Comparison of ENCODE assay signal across 33 mouse cellular contexts in the genomic region with DNA sequence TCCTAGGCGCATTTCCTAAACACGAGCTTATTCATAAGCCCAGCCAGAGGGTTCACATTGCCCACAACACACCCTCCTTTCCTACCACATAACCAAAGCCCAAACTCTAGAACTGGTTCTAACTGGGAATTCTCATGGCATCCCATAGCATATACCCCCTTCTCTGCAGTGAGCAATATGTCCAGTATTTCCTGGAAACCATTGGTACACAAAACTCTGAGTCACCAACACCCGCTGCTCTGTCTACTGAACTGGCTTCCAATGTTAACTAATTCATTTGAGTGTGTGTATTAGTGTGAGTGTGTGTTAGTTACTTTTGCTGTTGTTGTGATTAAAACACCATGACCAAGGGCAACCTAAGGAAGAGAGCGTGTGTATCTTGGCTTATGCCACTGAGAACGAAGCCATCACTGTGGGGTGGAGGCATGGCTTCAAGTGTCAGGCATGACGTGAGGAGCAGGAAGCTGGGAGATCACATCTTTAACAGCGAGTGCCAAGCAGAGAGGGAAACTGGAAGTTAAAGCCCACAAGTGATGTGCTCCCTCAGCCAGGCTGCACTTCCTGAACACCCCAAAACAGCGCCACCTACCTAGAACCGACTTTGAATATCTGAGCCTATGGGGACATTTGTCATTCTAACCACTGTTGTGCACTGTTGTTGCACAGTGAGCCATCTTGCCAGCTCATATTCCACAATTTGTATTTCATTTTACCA. TPM values are rescaled to one million over a fixed set of nuclear protein-coding genes. Genes with fewer than 3 reads are reported as not detected.
DNase-seq lines count a peak whose midpoint lies in the region; ATAC-seq and TF ChIP-seq lines count a peak whose summit lies in the region.
"Had no signal": no experiment of that assay in that cellular context is flagged by ENCODE, and none has a peak within 500 bp of the region (broad histone marks: within the 10 kb centered on the region; RNA-seq: fewer than 3 reads in every experiment).

No protein-coding gene starts in this region.

- no peak for TF ChIP-seq RAD21 in MEL (IDR thresholded peaks at IDR 0.05; ENCODE audit: low read depth, low read length)

- H3K79me2 ChIP-seq in MEL (ENCODE audit: control insufficient read depth, insufficient read depth, low read length, poor library complexity): no peaks in the 10 kb centered on the region

- no peak overlapping the region for H3K9ac ChIP-seq in midbrain, embryonic 11.5 days (ENCODE audit: low read length)
- no peak overlapping the region for H3K9ac ChIP-seq in MEL (ENCODE audit: control insufficient read depth, low read depth, low read length, poor library complexity, severe bottlenecking)
- no peak overlapping the region for H3K9ac ChIP-seq in stomach, postnatal 0 days (ENCODE audit: low read length)
- H3K9ac ChIP-seq: heart, embryonic 15.5 days; hindbrain, embryonic 14.5 days; lung, embryonic 15.5 days; midbrain, embryonic 13.5 days; neural tube, embryonic 13.5 days had no signal

- no peak for TF ChIP-seq POLR2A in MEL (IDR thresholded peaks at IDR 0.05; ENCODE audit: control insufficient read depth in 1 of 2, insufficient read depth in 1 of 2, low read depth in 1 of 2, low read length in 2 of 2, poor library complexity in 1 of 2)

- peak; percentile 65 for DNase-seq in midbrain, embryonic 11.5 days (ENCODE audit: low spot score, missing footprints)
- no peak for DNase-seq in midbrain, embryonic 10.5 days (ENCODE audit: low spot score)
- peak; percentile 51 for DNase-seq in MEL (ENCODE audit: low read depth, low spot score)
- DNase-seq in stomach, postnatal 0 days (ENCODE audit: low spot score): no peak
- DNase-seq in urinary bladder, adult 2 months (ENCODE audit: low spot score): no peak
- DNase-seq in neural tube, embryonic 10.5 days (ENCODE audit: extremely low spot score, low spot score): no peak
- no peak for DNase-seq in thymus, postnatal 14 days
- DNase-seq: adrenal gland, postnatal 10 days; cerebellum, adult 9-10 months; heart, postnatal 4 days; kidney, adult 2 months; kidney, postnatal 10 days; lung, postnatal 4 days; thymus, adult 18-20 months had no signal

- H3K36me3 ChIP-seq in midbrain, embryonic 11.5 days (ENCODE audit: control insufficient read depth, insufficient read depth, low read length): no peaks in the 10 kb centered on the region
- H3K36me3 ChIP-seq in midbrain, embryonic 10.5 days: no peaks in the 10 kb centered on the region
- peaks cover 0 to 3% of the 10 kb centered on the region in 2 experiments; a peak in 2 of 4 replicates for H3K36me3 ChIP-seq in MEL (ENCODE audit: control insufficient read depth in 1 of 2, insufficient read depth in 2 of 2, low read length in 2 of 2)
- no peaks in the 10 kb centered on the region for H3K36me3 ChIP-seq in megakaryocyte, embryonic 14.5 days (replicated peaks; ENCODE audit: low read length)
- H3K36me3 ChIP-seq in stomach, postnatal 0 days (ENCODE audit: control insufficient read depth, insufficient read depth, low read length): no peaks in the 10 kb centered on the region
- H3K36me3 ChIP-seq: G1E; heart, embryonic 15.5 days; lung, embryonic 15.5 days; midbrain, embryonic 13.5 days; neural tube, embryonic 13.5 days had no signal

- H3K4me2 ChIP-seq in midbrain, embryonic 11.5 days: no peak overlapping the region
- no peak overlapping the region for H3K4me2 ChIP-seq in stomach, postnatal 0 days (replicated peaks; ENCODE audit: low read depth)
- H3K4me2 ChIP-seq: heart, embryonic 15.5 days; hindbrain, embryonic 14.5 days; liver, embryonic 11.5 days; lung, embryonic 15.5 days; midbrain, embryonic 13.5 days; neural tube, embryonic 13.5 days had no signal

- no peaks in the 10 kb centered on the region for H3K4me1 ChIP-seq in midbrain, embryonic 11.5 days (ENCODE audit: control insufficient read depth, insufficient read depth, low read length)
- H3K4me1 ChIP-seq in midbrain, embryonic 10.5 days: peaks cover 14% of the 10 kb centered on the region
- peaks cover under 1 to 3% of the 10 kb centered on the region in 2 experiments; a peak in 3 of 4 replicates for H3K4me1 ChIP-seq in MEL (ENCODE audit: control insufficient read depth in 1 of 2, insufficient read depth in 2 of 2, low read length in 2 of 2)
- peaks cover 27% of the 10 kb centered on the region for H3K4me1 ChIP-seq in megakaryocyte, embryonic 14.5 days
- no peaks in the 10 kb centered on the region for H3K4me1 ChIP-seq in stomach, postnatal 0 days (replicated peaks; ENCODE audit: control insufficient read depth, insufficient read depth)
- H3K4me1 ChIP-seq: lung, embryonic 15.5 days; neural tube, embryonic 13.5 days had no signal

- H3K27me3 ChIP-seq in midbrain, embryonic 11.5 days (ENCODE audit: control insufficient read depth, insufficient read depth, low read length): no peaks in the 10 kb centered on the region
- peaks cover 12% of the 10 kb centered on the region; the same call in 1 of the 2 replicates for H3K27me3 ChIP-seq in midbrain, embryonic 10.5 days (ENCODE audit: low read depth, poor library complexity, severe bottlenecking)
- no peaks in the 10 kb centered on the region for H3K27me3 ChIP-seq in MEL (ENCODE audit: control insufficient read depth in 1 of 2, insufficient read depth in 2 of 2, low read length in 2 of 2)
- H3K27me3 ChIP-seq in megakaryocyte, embryonic 14.5 days (replicated peaks): peaks cover 22% of the 10 kb centered on the region
- no peaks in the 10 kb centered on the region for H3K27me3 ChIP-seq in stomach, postnatal 0 days (ENCODE audit: control insufficient read depth, insufficient read depth, low read length)
- H3K27me3 ChIP-seq: neural tube, embryonic 13.5 days had no signal

- no peaks in the 10 kb centered on the region for H3K9me3 ChIP-seq in midbrain, embryonic 11.5 days (ENCODE audit: control insufficient read depth, low read length)
- H3K9me3 ChIP-seq in midbrain, embryonic 10.5 days (replicated peaks): no peaks in the 10 kb centered on the region
- H3K9me3 ChIP-seq in MEL (replicated peaks; ENCODE audit: insufficient read depth, low read length): no peaks in the 10 kb centered on the region
- peaks cover 6% of the 10 kb centered on the region; the same call in 1 of the 2 replicates for H3K9me3 ChIP-seq in megakaryocyte, embryonic 14.5 days
- no peaks in the 10 kb centered on the region for H3K9me3 ChIP-seq in stomach, postnatal 0 days (ENCODE audit: control insufficient read depth, low read length)
- H3K9me3 ChIP-seq: G1E; heart, embryonic 15.5 days; lung, embryonic 15.5 days; midbrain, embryonic 13.5 days; neural tube, embryonic 13.5 days had no signal

- H3K4me3 ChIP-seq in midbrain, embryonic 11.5 days (ENCODE audit: low read depth, low read length): no peak overlapping the region
- no peak overlapping the region for H3K4me3 ChIP-seq in midbrain, embryonic 10.5 days
- no peak overlapping the region for H3K4me3 ChIP-seq in MEL (ENCODE audit: control insufficient read depth in 1 of 2, insufficient read depth in 1 of 2, low read depth in 2 of 2, low read length in 2 of 2)
- H3K4me3 ChIP-seq in megakaryocyte, embryonic 14.5 days (replicated peaks): peak overlapping the region; percentile 33
- H3K4me3 ChIP-seq in stomach, postnatal 0 days (ENCODE audit: low read depth, low read length): no peak overlapping the region
- H3K4me3 ChIP-seq: heart, embryonic 15.5 days; lung, embryonic 15.5 days; midbrain, embryonic 13.5 days; neural tube, embryonic 13.5 days had no signal

- no peak for ATAC-seq in midbrain, embryonic 11.5 days (ENCODE audit: low FRiP score)
- ATAC-seq in stomach, postnatal 0 days (ENCODE audit: low FRiP score, low TSS enrichment): peak; percentile 67
- ATAC-seq: activated CD4-positive, CD25-positive, alpha-beta regulatory T cell, adult 4 months; inflammation-experienced regulatory T-cells, adult 6 months; midbrain, embryonic 13.5 days had no signal

- 93% methylated on average over 9 of the region's 9 CpGs for WGBS in midbrain, embryonic 11.5 days
- WGBS in midbrain, embryonic 10.5 days: 93% methylated on average over 9 of the region's 9 CpGs
- 81% methylated on average over 9 of the region's 9 CpGs for WGBS in stomach, postnatal 0 days

- H3K27ac ChIP-seq in midbrain, embryonic 11.5 days (ENCODE audit: low read depth, low read length): no peak overlapping the region
- H3K27ac ChIP-seq in midbrain, embryonic 10.5 days (replicated peaks): no peak overlapping the region
- no peak overlapping the region for H3K27ac ChIP-seq in MEL (ENCODE audit: control insufficient read depth, low read depth, low read length)
- no peak overlapping the region for H3K27ac ChIP-seq in stomach, postnatal 0 days (replicated peaks)
- H3K27ac ChIP-seq: heart, embryonic 15.5 days; hindbrain, embryonic 14.5 days; lung, embryonic 15.5 days; midbrain, embryonic 13.5 days; neural tube, embryonic 13.5 days had no signal

- no peak for TF ChIP-seq EP300 in MEL (IDR thresholded peaks at IDR 0.05; ENCODE audit: low read depth in 1 of 2, low read length in 2 of 2)
- no peak for TF ChIP-seq EP300 in stomach, postnatal 0 days (optimal IDR thresholded peaks at IDR 0.05)

- peak; percentile 12 to 44 (median 21); a peak in 3 of 6 replicates for TF ChIP-seq CTCF in MEL (IDR thresholded peaks at IDR 0.05 in 2 of 3, conservative IDR thresholded peaks at IDR 0.05 in 1 of 3; ENCODE audit: control insufficient read depth in 1 of 3, insufficient read depth in 1 of 3, low read depth in 2 of 3, low read length in 3 of 3, poor library complexity in 1 of 3, severe bottlenecking in 1 of 3)
- 0 out of 2 replicates have a peak, but pooled peaks have one; percentile 7 for TF ChIP-seq CTCF in stomach, postnatal 0 days (IDR thresholded peaks at IDR 0.05; ENCODE audit: low read depth)

RNA-seq across cellular contexts. Expression of gene Aicda, which starts 11.6 kb away (rescaled TPM):
- polyA plus RNA-seq in midbrain, embryonic 11.5 days (2014; fragmentation: Nextera tagmentation; extraction: Ambion mirVana): not detected in 2 replicates
- not detected in 2 replicates for polyA plus RNA-seq in midbrain, embryonic 10.5 days (2016; fragmentation: Nextera tagmentation; extraction: Ambion mirVana)
- 0.13 TPM in 1 of 2 replicates, not detected in the other for total RNA-seq in MEL (2012; rRNA removed)
- polyA plus RNA-seq in MEL (2012; ENCODE audit: insufficient read depth in 1 of 2, insufficient read length in 2 of 2, low read depth in 1 of 2, low replicate concordance in 2 of 2, missing spikeins in 1 of 2): under 1 TPM in 1 of 2 experiments, not detected in 1; 0.03 TPM
- 0.07 and 0.69 TPM in 2 replicates for polyA plus RNA-seq in megakaryocyte, embryonic 14.5 days (2012; ENCODE audit: insufficient read depth, low replicate concordance)
- 0.04 TPM in 1 of 2 replicates, not detected in the other for polyA plus RNA-seq in stomach, postnatal 0 days (2015; fragmentation: Nextera tagmentation; extraction: Ambion mirVana)
- polyA plus RNA-seq in urinary bladder, adult 2 months (2012; rRNA removed): not detected in 2 replicates
- total RNA-seq: adrenal gland, postnatal 10 days; G1E; gastrocnemius, adult 18-20 months; gastrocnemius, postnatal 4 days; heart, postnatal 4 days; layer of hippocampus, adult 18-20 months; layer of hippocampus, postnatal 25 days had no signal
- polyA plus RNA-seq: cortical plate, adult 2 months; embryonic facial prominence, embryonic 11.5 days; forebrain, embryonic 11.5 days; G1E; heart, embryonic 15.5 days; kidney, adult 2 months; lung, embryonic 15.5 days; stomach, embryonic 14.5 days had no signal

RNA-seq across cellular contexts. Expression of gene Apobec1, which starts 37.0 kb away (rescaled TPM):
- polyA plus RNA-seq in midbrain, embryonic 11.5 days (2014; fragmentation: Nextera tagmentation; extraction: Ambion mirVana): 2.0 and 2.5 TPM in 2 replicates
- 1.6 and 1.7 TPM in 2 replicates for polyA plus RNA-seq in midbrain, embryonic 10.5 days (2016; fragmentation: Nextera tagmentation; extraction: Ambion mirVana)
- total RNA-seq in MEL (2012; rRNA removed): 4.5 and 4.9 TPM in 2 replicates
- 1 to 10 TPM in 1 of 2 experiments, not detected in 1; 5.8 TPM for polyA plus RNA-seq in MEL (2012; ENCODE audit: insufficient read depth in 1 of 2, insufficient read length in 2 of 2, low read depth in 1 of 2, low replicate concordance in 2 of 2, missing spikeins in 1 of 2)
- 7.5 TPM in 1 of 2 replicates, not detected in the other for polyA plus RNA-seq in megakaryocyte, embryonic 14.5 days (2012; ENCODE audit: insufficient read depth, low replicate concordance)
- 7.3 and 7.8 TPM in 2 replicates for polyA plus RNA-seq in stomach, postnatal 0 days (2015; fragmentation: Nextera tagmentation; extraction: Ambion mirVana)
- polyA plus RNA-seq in urinary bladder, adult 2 months (2012; rRNA removed): 22.5 and 30.4 TPM in 2 replicates

RNA-seq across cellular contexts. Expression of gene Gdf3, which starts 44.7 kb away (rescaled TPM):
- polyA plus RNA-seq in midbrain, embryonic 11.5 days (2014; fragmentation: Nextera tagmentation; extraction: Ambion mirVana): 0.05 TPM in 1 of 2 replicates, not detected in the other
- 0.06 and 0.09 TPM in 2 replicates for polyA plus RNA-seq in midbrain, embryonic 10.5 days (2016; fragmentation: Nextera tagmentation; extraction: Ambion mirVana)
- 39.6 and 42.8 TPM in 2 replicates for total RNA-seq in MEL (2012; rRNA removed)
- 10 to 100 TPM in 1 of 2 experiments, not detected in 1; 50.2 TPM for polyA plus RNA-seq in MEL (2012; ENCODE audit: insufficient read depth in 1 of 2, insufficient read length in 2 of 2, low read depth in 1 of 2, low replicate concordance in 2 of 2, missing spikeins in 1 of 2)
- polyA plus RNA-seq in megakaryocyte, embryonic 14.5 days (2012; ENCODE audit: insufficient read depth, low replicate concordance): 0.07 TPM in 1 of 2 replicates, not detected in the other
- polyA plus RNA-seq in stomach, postnatal 0 days (2015; fragmentation: Nextera tagmentation; extraction: Ambion mirVana): not detected in 2 replicates
- 0.04 TPM in 1 of 2 replicates, not detected in the other for polyA plus RNA-seq in urinary bladder, adult 2 months (2012; rRNA removed)
- total RNA-seq: adrenal gland, postnatal 10 days; gastrocnemius, adult 18-20 months; gastrocnemius, postnatal 4 days; heart, postnatal 4 days; layer of hippocampus, adult 18-20 months; layer of hippocampus, postnatal 25 days had no signal
- polyA plus RNA-seq: brain, embryonic 14.5 days; cortical plate, adult 2 months; embryonic facial prominence, embryonic 11.5 days; hindbrain, embryonic 14.5 days; inflammation-experienced regulatory T-cells, adult 6 months; kidney, adult 2 months; lung, embryonic 15.5 days; neural tube, embryonic 13.5 days; stomach, embryonic 14.5 days had no signal

RNA-seq across cellular contexts. Expression of gene Mfap5, which starts 59.6 kb away (rescaled TPM):
- polyA plus RNA-seq in midbrain, embryonic 11.5 days (2014; fragmentation: Nextera tagmentation; extraction: Ambion mirVana): 0.75 and 0.77 TPM in 2 replicates
- 0.72 and 0.99 TPM in 2 replicates for polyA plus RNA-seq in midbrain, embryonic 10.5 days (2016; fragmentation: Nextera tagmentation; extraction: Ambion mirVana)
- total RNA-seq in MEL (2012; rRNA removed): 0.13 TPM in 1 of 2 replicates, not detected in the other
- polyA plus RNA-seq in MEL (2012; ENCODE audit: insufficient read depth in 1 of 2, insufficient read length in 2 of 2, low read depth in 1 of 2, low replicate concordance in 2 of 2, missing spikeins in 1 of 2): not detected
- not detected in 2 replicates for polyA plus RNA-seq in megakaryocyte, embryonic 14.5 days (2012; ENCODE audit: insufficient read depth, low replicate concordance)
- 219 and 276 TPM in 2 replicates for polyA plus RNA-seq in stomach, postnatal 0 days (2015; fragmentation: Nextera tagmentation; extraction: Ambion mirVana)
- 117 and 143 TPM in 2 replicates for polyA plus RNA-seq in urinary bladder, adult 2 months (2012; rRNA removed)
- total RNA-seq: layer of hippocampus, adult 18-20 months had no signal
- polyA plus RNA-seq: activated CD4-positive, CD25-positive, alpha-beta regulatory T cell, adult 4 months; G1E; inflammation-experienced regulatory T-cells, adult 6 months had no signal

Comparison
In these comparisons a context has a peak if more than half of its experiments do, and no peak if none do; other contexts are left out.
1. DNase-seq: peak in midbrain, embryonic 11.5 days (single experiment) and MEL (single experiment); none in midbrain, embryonic 10.5 days (single experiment), stomach, postnatal 0 days (single experiment), urinary bladder, adult 2 months (single experiment), neural tube, embryonic 10.5 days (single experiment) and thymus, postnatal 14 days (single experiment).
2. RNA of gene Gdf3, which starts 44.7 kb away (polyA plus RNA-seq): 50.2 TPM in MEL; 0.06 to 0.09 TPM in midbrain, embryonic 10.5 days, 0.07 TPM in megakaryocyte, embryonic 14.5 days, 0.05 TPM in midbrain, embryonic 11.5 days, 0.04 TPM in urinary bladder, adult 2 months and not detected in stomach, postnatal 0 days; every median in the first group is over 10 times any median in the second.